Mouse (Mus musculus) C2C12 (cell line): ENCODE measurements around the gene Agap1. TPM values are rescaled to one million over a fixed set of nuclear protein-coding genes. Genes with fewer than 3 reads are reported as not detected.

Experiments used
- H3K27me3 ChIP-seq: one replicate; pipeline ENCODE4 v1.6.1; 2011; ENCODE audit not compliant: control insufficient read depth, insufficient read depth, insufficient read length
- H3K36me3 ChIP-seq: one replicate; pipeline ENCODE4 v1.6.1; 2011; ENCODE audit not compliant: control insufficient read depth, insufficient read depth
- H3K4me3 ChIP-seq: one replicate; pipeline ENCODE4 v1.5.1; 2011; ENCODE audit warnings: mild to moderate bottlenecking, control low read depth; ENCODE audit not compliant: poor library complexity, insufficient read depth, severe bottlenecking
- H3K79me2 ChIP-seq: one replicate; pipeline ENCODE4 v1.6.1; 2011; ENCODE audit not compliant: control insufficient read depth, insufficient read depth
- H3K79me3 ChIP-seq: one replicate; pipeline ENCODE4 v1.6.1; 2011; ENCODE audit warnings: low read depth, control low read depth
- H3ac ChIP-seq: one replicate; pipeline ENCODE3; 2011; ENCODE audit warnings: low read depth; ENCODE audit not compliant: control insufficient read depth, insufficient read length
- CEBPB ChIP-seq: IDR thresholded peaks from one replicate; pipeline ENCODE4 v1.6.1; 2011; ENCODE audit warnings: low read depth, mild to moderate bottlenecking, control low read depth, moderate library complexity
- CTCF ChIP-seq: IDR thresholded peaks from one replicate; pipeline ENCODE4 v1.5.1; 2011; ENCODE audit not compliant: control insufficient read depth, insufficient read depth, insufficient read length
- FOSL1 ChIP-seq: IDR thresholded peaks from one replicate; pipeline ENCODE4 v1.8.0; 2011; ENCODE audit warnings: mild to moderate bottlenecking, low read length; ENCODE audit not compliant: poor library complexity, insufficient read depth, severe bottlenecking
- MAX ChIP-seq: IDR thresholded peaks from one replicate; pipeline ENCODE4 v1.6.1; 2011; ENCODE audit warnings: mild to moderate bottlenecking, control low read depth
- MYOD1 ChIP-seq: IDR thresholded peaks from one replicate; pipeline ENCODE4 v1.6.1; 2011; ENCODE audit warnings: low read depth; ENCODE audit not compliant: control insufficient read depth, insufficient read length
- MYOG ChIP-seq: IDR thresholded peaks from one replicate; pipeline ENCODE4 v1.6.1; 2011; ENCODE audit not compliant: control insufficient read depth, insufficient read length; ENCODE audit errors: extremely low read depth
- USF1 ChIP-seq: IDR thresholded peaks from one replicate; pipeline ENCODE4 v1.6.1; 2011; ENCODE audit warnings: low read depth, mild to moderate bottlenecking, control low read depth, moderate library complexity
- polyA plus RNA-seq: library from polyadenylated mRNA; unstranded; fragments of >200 nt; fragmentation: generic; extraction: Trizol; gene quantifications from one replicate; pipeline ENCODE4 v1.2.1, GENCODE M21; 2012; ENCODE audit warnings: missing spikeins

Gene Agap1
- polyA plus RNA-seq, 1 experiment = 14.0 TPM

- no peak for TF ChIP-seq MAX
- peaks cover 19% of the 10 kb centered on the region for H3K79me3 ChIP-seq
- no peak overlapping the region for H3ac ChIP-seq
Measured at GRCm38 (mm10) chr1:89474853-89475252, 20.2 kb downstream of the Agap1 start.

DNA sequence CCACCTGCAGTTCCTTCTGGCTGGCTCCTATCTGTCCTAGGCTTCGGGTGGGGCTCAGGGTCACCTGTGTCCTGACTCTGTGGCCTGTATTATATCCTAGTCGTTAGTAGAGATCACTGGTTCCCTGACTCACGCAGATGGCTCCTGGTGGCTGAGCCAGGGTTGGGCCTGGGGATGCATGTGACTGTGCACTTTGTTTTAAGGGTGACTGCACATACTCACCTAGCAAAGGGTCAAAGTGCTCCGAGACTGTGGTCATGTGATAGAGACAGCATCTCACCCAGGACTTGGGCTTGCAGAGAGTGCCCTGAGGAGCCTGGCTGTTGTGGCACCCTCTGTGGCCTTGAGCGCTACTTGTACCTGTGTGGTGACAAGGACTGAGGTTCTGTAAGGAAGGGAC is 22.4 kb downstream of the Agap1 start:
- no peak overlapping the region for H3K4me3 ChIP-seq
- no peak overlapping the region for H3ac ChIP-seq
- no peak for TF ChIP-seq MAX
- no peak for TF ChIP-seq MYOG
- TF ChIP-seq FOSL1 = no peak
- TF ChIP-seq MYOD1 = no peak
- TF ChIP-seq CEBPB = no peak
- no peak for TF ChIP-seq USF1
- no peak for TF ChIP-seq CTCF
- H3K79me3 ChIP-seq = peaks cover 17% of the 10 kb centered on the region
- H3K36me3 ChIP-seq = no peaks in the 10 kb centered on the region
- peaks cover 88% of the 10 kb centered on the region for H3K79me2 ChIP-seq
- H3K27me3 ChIP-seq = no peaks in the 10 kb centered on the region

More at GRCm38 (mm10) chr1:89474853-89475252, 20.2 kb downstream of the Agap1 start:
- no peaks in the 10 kb centered on the region for H3K36me3 ChIP-seq
- H3K27me3 ChIP-seq = no peaks in the 10 kb centered on the region
- H3K4me3 ChIP-seq = no peak overlapping the region
- peaks cover 88% of the 10 kb centered on the region for H3K79me2 ChIP-seq

GRCm38 (mm10) chr1:89478571-89479460 is 24.2 kb downstream of the Agap1 start:
- Histone ChIP-seq H3K36me3 (no peaks in the 10 kb centered on the region), H3K4me3 (no peak overlapping the region), H3K79me3 (peaks cover 17% of the 10 kb centered on the region), H3K79me2 (peaks cover 75% of the 10 kb centered on the region), H3K27me3 (no peaks in the 10 kb centered on the region), H3ac (no peak overlapping the region)
- no peak for TF ChIP-seq USF1
- TF ChIP-seq MAX = no peak
- no peak for TF ChIP-seq CTCF
- TF ChIP-seq MYOD1 = no peak
- TF ChIP-seq CEBPB = no peak
- TF ChIP-seq FOSL1 = no peak
- no peak for TF ChIP-seq MYOG

GRCm38 (mm10) chr1:89481154-89481553 is 26.5 kb downstream of the Agap1 start:
- H3K4me3 ChIP-seq = no peak overlapping the region
- peaks cover 14% of the 10 kb centered on the region for H3K79me3 ChIP-seq
- H3ac ChIP-seq = no peak overlapping the region
- no peaks in the 10 kb centered on the region for H3K27me3 ChIP-seq
- no peak for TF ChIP-seq FOSL1
- TF ChIP-seq MAX = no peak
- no peak for TF ChIP-seq USF1
- TF ChIP-seq CTCF = no peak
- TF ChIP-seq MYOD1 = no peak
- TF ChIP-seq CEBPB = no peak
- TF ChIP-seq MYOG = no peak
- H3K36me3 ChIP-seq = no peaks in the 10 kb centered on the region
- H3K79me2 ChIP-seq = peaks cover 71% of the 10 kb centered on the region

DNA sequence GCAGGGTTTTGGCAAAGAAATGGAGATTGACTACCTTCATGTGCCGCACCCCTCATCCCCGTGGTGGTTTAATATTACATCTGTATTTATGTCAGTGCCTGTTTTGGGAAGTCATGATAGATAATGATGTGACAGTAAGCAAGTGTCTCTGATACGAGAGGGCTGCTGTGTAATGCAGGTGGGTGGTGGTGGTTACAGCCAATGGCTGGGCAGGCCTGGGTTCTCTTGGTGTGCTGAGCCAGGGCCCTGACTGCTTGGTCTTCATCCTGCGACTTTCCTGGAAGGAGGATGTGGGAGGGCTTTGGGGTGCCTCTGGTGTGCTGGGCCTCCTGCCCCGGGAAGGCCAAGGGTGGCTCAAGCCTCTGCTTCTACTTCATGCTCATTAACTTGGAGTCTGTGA is 28.2 kb downstream of the Agap1 start:
- no peaks in the 10 kb centered on the region for H3K36me3 ChIP-seq
- peaks cover 71% of the 10 kb centered on the region for H3K79me2 ChIP-seq
- H3K79me3 ChIP-seq = peaks cover 11% of the 10 kb centered on the region
- TF ChIP-seq MYOD1 (no peak), USF1 (no peak), CEBPB (no peak), CTCF (no peak)
- H3K4me3 ChIP-seq = no peak overlapping the region
- no peak overlapping the region for H3ac ChIP-seq
- H3K27me3 ChIP-seq = no peaks in the 10 kb centered on the region

GRCm38 (mm10) chr1:89486891-89487290 is 32.3 kb downstream of the Agap1 start:
- peaks cover 76% of the 10 kb centered on the region for H3K79me2 ChIP-seq
- TF ChIP-seq CEBPB = no peak
- no peak for TF ChIP-seq MYOD1
- TF ChIP-seq CTCF = no peak
- TF ChIP-seq MYOG = no peak
- no peak for TF ChIP-seq MAX
- TF ChIP-seq FOSL1 = no peak
- no peak for TF ChIP-seq USF1
- no peak overlapping the region for H3ac ChIP-seq
- no peaks in the 10 kb centered on the region for H3K27me3 ChIP-seq
- H3K4me3 ChIP-seq = no peak overlapping the region
- H3K36me3 ChIP-seq = no peaks in the 10 kb centered on the region
- H3K79me3 ChIP-seq = peaks cover 16% of the 10 kb centered on the region
